ENCODE assay signal across 10 mouse cellular contexts in genomic region chr5:96979296-96980007, GRCm38 (mm10). TPM values are rescaled to one million over a fixed set of nuclear protein-coding genes. Genes with fewer than 3 reads are reported as not detected.
DNase-seq lines count a peak whose midpoint lies in the region; ATAC-seq and TF ChIP-seq lines count a peak whose summit lies in the region.
"Had no signal": no experiment of that assay in that cellular context is flagged by ENCODE, and none has a peak within 500 bp of the region (broad histone marks: within the 10 kb centered on the region; RNA-seq: fewer than 3 reads in every experiment).

No protein-coding gene starts in this region.

- intact Hi-C loops in heart, postnatal 25 days (cut with DNase I): no loop called here

- WGBS in heart, embryonic 11.5 days (ENCODE audit: insufficient replicate concordance): 26% methylated on average over 13 of the region's 13 CpGs
- 11% methylated on average over 13 of the region's 13 CpGs for WGBS in lung, embryonic 14.5 days

- H3K27ac ChIP-seq in heart, embryonic 11.5 days (ENCODE audit: low read depth, low read length): no peak overlapping the region
- no peak overlapping the region for H3K27ac ChIP-seq in lung, embryonic 14.5 days (ENCODE audit: low read depth)
- H3K27ac ChIP-seq in brown adipose tissue, adult 24 weeks (replicated peaks; ENCODE audit: low read depth, low read length): peak overlapping the region; percentile 54; the same call in 1 of the 2 replicates
- H3K27ac ChIP-seq: limb, embryonic 12.5 days had no signal

- DNase-seq in heart, postnatal 25 days (ENCODE audit: low spot score): no peak
- DNase-seq in lung, embryonic 14.5 days: peak; percentile 41
- no peak for DNase-seq in lung, postnatal 4 days
- DNase-seq in cerebellum, postnatal 36 days: no peak
- DNase-seq: adrenal gland, postnatal 25 days had no signal

- peaks cover 4% of the 10 kb centered on the region; the same call in 1 of the 2 replicates for H3K27me3 ChIP-seq in heart, embryonic 11.5 days (ENCODE audit: control insufficient read depth, insufficient read depth, low read length)
- H3K27me3 ChIP-seq in lung, embryonic 14.5 days (ENCODE audit: insufficient read depth, low read length): no peaks in the 10 kb centered on the region

- H3K9ac ChIP-seq in heart, embryonic 11.5 days (ENCODE audit: low read depth, low read length): no peak overlapping the region
- H3K9ac ChIP-seq in lung, embryonic 14.5 days: no peak overlapping the region
- H3K9ac ChIP-seq: limb, embryonic 12.5 days had no signal

- H3K4me2 ChIP-seq in heart, embryonic 11.5 days: peak overlapping the region; percentile 24
- peak overlapping the region; percentile 43 for H3K4me2 ChIP-seq in lung, embryonic 14.5 days
- H3K4me2 ChIP-seq: limb, embryonic 12.5 days had no signal

- ATAC-seq in heart, embryonic 11.5 days (replicated peaks; ENCODE audit: insufficient number of reproducible peaks, low FRiP score, low TSS enrichment): no peak
- ATAC-seq in lung, embryonic 14.5 days (ENCODE audit: insufficient read depth): peak; percentile 39; the same call in 1 of the 2 replicates
- ATAC-seq in megakaryocyte progenitor cell, adult 5-6 weeks (replicated peaks; ENCODE audit: poor library complexity): peak; percentile 11; the same call in 1 of the 2 replicates
- ATAC-seq in activated CD4-positive, CD25-positive, alpha-beta regulatory T cell, adult 4 months: no peak

- no peaks in the 10 kb centered on the region for H3K36me3 ChIP-seq in heart, embryonic 11.5 days (ENCODE audit: control insufficient read depth, insufficient read depth, low read length)
- H3K36me3 ChIP-seq in lung, embryonic 14.5 days (ENCODE audit: insufficient read depth): no peaks in the 10 kb centered on the region
- H3K36me3 ChIP-seq: limb, embryonic 12.5 days had no signal

- H3K9me3 ChIP-seq in heart, embryonic 11.5 days (replicated peaks; ENCODE audit: control insufficient read depth, low read length): no peaks in the 10 kb centered on the region
- no peaks in the 10 kb centered on the region for H3K9me3 ChIP-seq in lung, embryonic 14.5 days (ENCODE audit: low read depth, low read length)
- H3K9me3 ChIP-seq: limb, embryonic 12.5 days had no signal

- peaks cover 10% of the 10 kb centered on the region for H3K4me1 ChIP-seq in heart, embryonic 11.5 days (ENCODE audit: control insufficient read depth, insufficient read depth, low read length)
- H3K4me1 ChIP-seq in lung, embryonic 14.5 days (ENCODE audit: insufficient read depth): no peaks in the 10 kb centered on the region; the same call in 1 of the 2 replicates
- no peaks in the 10 kb centered on the region for H3K4me1 ChIP-seq in brown adipose tissue, adult 24 weeks (ENCODE audit: control insufficient read depth, insufficient read depth, insufficient read length, low read length)

- TF ChIP-seq CTCF in lung, embryonic 14.5 days (IDR thresholded peaks at IDR 0.05; ENCODE audit: low read depth): no peak

- no peak overlapping the region for H3K4me3 ChIP-seq in heart, embryonic 11.5 days (ENCODE audit: low read depth, low read length)
- H3K4me3 ChIP-seq in lung, embryonic 14.5 days (ENCODE audit: low read depth, low read length): no peak overlapping the region
- H3K4me3 ChIP-seq in brown adipose tissue, adult 24 weeks (ENCODE audit: insufficient read depth, low read depth, low read length): no peak overlapping the region
- H3K4me3 ChIP-seq: limb, embryonic 12.5 days had no signal

RNA-seq across cellular contexts. Expression of gene Bmp2k, which starts 18.0 kb away (rescaled TPM):
- 10.0 and 12.7 TPM in 2 replicates for polyA plus RNA-seq in heart, embryonic 11.5 days (2014; fragmentation: Nextera tagmentation; extraction: Ambion mirVana)
- 10 to 100 TPM in 1 of 2 experiments, 1 to 10 TPM in 1; 8.4 to 10.4 TPM for total RNA-seq in heart, postnatal 25 days (2021)
- polyA plus RNA-seq in lung, embryonic 14.5 days (2014; fragmentation: Nextera tagmentation; extraction: Ambion mirVana): 11.0 and 12.1 TPM in 2 replicates
- 5.0 and 7.4 TPM in 2 replicates for polyA plus RNA-seq in brown adipose tissue, adult 24 weeks (2012; ENCODE audit: insufficient read depth, insufficient read length, missing spikeins)
- 39.5 and 43.2 TPM in 2 replicates for total RNA-seq in megakaryocyte progenitor cell, adult 5-6 weeks (2015)
- 16.4 and 16.5 TPM in 2 replicates for total RNA-seq in megakaryocyte progenitor cell, adult 5-6 weeks (2017)
- polyA plus RNA-seq in activated CD4-positive, CD25-positive, alpha-beta regulatory T cell, adult 4 months (2017; shearing (Covaris generic)): 10 to 100 TPM in 1 of 2 experiments, 1 to 10 TPM in 1; 8.3 to 19.3 TPM

Comparison
In these comparisons a context has a peak if more than half of its experiments do, and no peak if none do; other contexts are left out.
1. ATAC-seq: peak in lung, embryonic 14.5 days (single experiment) and megakaryocyte progenitor cell, adult 5-6 weeks (single experiment); none in heart, embryonic 11.5 days (single experiment) and activated CD4-positive, CD25-positive, alpha-beta regulatory T cell, adult 4 months (single experiment).